Mouse (Mus musculus) midbrain, embryonic 16.5 days (tissue): Measurements from ENCODE around the gene Gm11569. TPM values are rescaled to one million over a fixed set of nuclear protein-coding genes. Genes with fewer than 3 reads are reported as not detected.
"Not testable (repeated sequence)": the region's sequence is repeated elsewhere in the genome, so short reads cannot be mapped to it uniquely, and the experiment has no call there.

ENCODE experiments used
- ATAC-seq: fragments of 200-750 bp; cut with Nextera tagmentation; 2 replicates; pipeline ENCODE4 v1.8.0; 2017; ENCODE audit warnings: moderate TSS enrichment
- H3K27ac ChIP-seq: fragments of 300-500 bp; sonication (generic); 2 replicates; pipeline ENCODE4 v1.5.1; 2014; ENCODE audit warnings: mild to moderate bottlenecking, low read length, mixed read lengths
- H3K27me3 ChIP-seq: fragments of 300-500 bp; sonication (generic); 2 replicates; pipeline ENCODE4 v1.6.1; 2014; ENCODE audit warnings: low read depth, low read length, mixed read lengths; ENCODE audit not compliant: control insufficient read depth, insufficient read depth
- H3K36me3 ChIP-seq: fragments of 300-500 bp; sonication (generic); 2 replicates; pipeline ENCODE4 v1.6.1; 2014; ENCODE audit warnings: mild to moderate bottlenecking, low read length, moderate library complexity, mixed read lengths; ENCODE audit not compliant: control insufficient read depth, insufficient read depth
- H3K4me1 ChIP-seq: fragments of 300-500 bp; sonication (generic); 2 replicates; pipeline ENCODE4 v1.6.1; 2014; ENCODE audit warnings: mild to moderate bottlenecking, low read length, mixed read lengths; ENCODE audit not compliant: control insufficient read depth, insufficient read depth
- H3K4me2 ChIP-seq: fragments of 300-500 bp; sonication (generic); 2 replicates; pipeline ENCODE4 v1.6.1; 2014; ENCODE audit warnings: mild to moderate bottlenecking, low read length, mixed read lengths
- H3K4me3 ChIP-seq: fragments of 300-500 bp; sonication (generic); 2 replicates; pipeline ENCODE4 v1.5.1; 2014; ENCODE audit warnings: low read depth, mild to moderate bottlenecking, low read length, moderate library complexity, mixed read lengths
- H3K9ac ChIP-seq: fragments of 300-500 bp; sonication (generic); 2 replicates; pipeline ENCODE4 v1.6.1; 2014; ENCODE audit warnings: low read depth, low read length, mixed read lengths
- H3K9me3 ChIP-seq: fragments of 300-500 bp; sonication (generic); replicated peaks from 2 replicates; pipeline ENCODE4 v1.6.1; 2014; ENCODE audit warnings: mild to moderate bottlenecking, low read length, mixed read lengths; ENCODE audit not compliant: control insufficient read depth, poor library complexity, severe bottlenecking
- WGBS: fragments of 180-500 bp; shearing (Covaris S2); extraction: QIAGEN DNeasy Blood & Tissue Kit; methylation state at CpG from one replicate; pipeline ENCODE4 v1.1.7; 2014; 5-methylcytosine and 5-hydroxymethylcytosine counted together
- polyA plus RNA-seq: library from polyadenylated mRNA; unstranded; fragments of >200 nt; fragmentation: Nextera tagmentation; extraction: Ambion mirVana; gene quantifications from 2 replicates; pipeline ENCODE4 v1.2.1, GENCODE M21; 2015

Gm11569 gene
- polyA plus RNA-seq, 1 experiment from 2014 or later, result not detected

DNA sequence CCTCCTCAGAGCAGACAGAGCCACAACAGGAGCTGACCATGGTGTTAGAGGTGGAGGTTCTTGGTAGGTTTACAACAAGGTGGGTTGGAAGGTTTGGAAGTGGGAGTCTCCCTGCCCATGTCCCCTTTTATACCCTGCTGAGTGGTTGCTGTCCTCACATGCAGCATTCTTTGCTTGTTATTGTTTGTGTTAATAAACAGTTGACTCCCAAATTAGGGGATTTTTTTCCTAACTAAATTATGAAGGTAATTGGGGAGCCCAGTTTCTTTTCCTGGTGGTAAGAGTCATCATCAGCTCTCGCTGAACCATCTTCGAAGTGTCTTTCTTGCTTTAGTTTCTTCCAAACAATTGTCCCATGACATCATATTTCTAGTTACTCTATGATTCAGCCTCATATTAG, 18.1 kb downstream of the Gm11569 start, which contains the start of gene Krtap4-8:
Gene Krtap4-8 (minus strand): TSS at position 101 of the 400 bp plus-strand sequence.
- H3K4me2 ChIP-seq, result no peak within 1 kb of the TSS
- WGBS, result 98% methylated on average over 2 of the region's 2 CpGs
- H3K9me3 ChIP-seq, result no peaks in the 10 kb centered on the region
- no peaks in the 10 kb centered on the region for H3K27me3 ChIP-seq
- H3K27ac ChIP-seq, result no peak within 1 kb of the TSS
- H3K36me3 ChIP-seq, result no peaks in the 10 kb centered on the region
- ATAC-seq, result no peak
- no peak within 1 kb of the TSS for H3K9ac ChIP-seq
- no peaks in the 10 kb centered on the region for H3K4me1 ChIP-seq
- no peak within 1 kb of the TSS for H3K4me3 ChIP-seq

DNA sequence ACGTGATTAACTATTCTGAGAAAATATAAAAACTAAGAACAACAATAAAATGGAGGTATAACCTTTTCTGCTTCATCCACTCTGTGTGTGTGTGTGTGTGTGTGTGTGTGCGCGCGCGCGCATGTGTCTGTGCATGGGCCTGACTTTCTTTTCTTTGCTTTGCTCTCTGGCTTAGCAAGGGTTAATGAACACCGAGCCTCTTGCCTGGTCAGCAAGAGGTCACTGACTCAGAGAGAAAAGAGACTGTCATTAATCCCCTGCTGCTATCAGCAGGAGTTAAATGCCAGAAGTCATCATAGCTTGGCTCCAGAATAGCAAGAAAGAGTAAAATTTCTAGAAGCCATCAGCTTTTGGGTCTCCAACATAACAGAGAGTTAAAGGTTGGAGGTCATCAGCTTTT, 20.3 kb downstream of the Gm11569 start:
- no peak overlapping the region for H3K27ac ChIP-seq
- WGBS, result 54% methylated on average over 7 of the region's 7 CpGs
- no peaks in the 10 kb centered on the region for H3K27me3 ChIP-seq

DNA sequence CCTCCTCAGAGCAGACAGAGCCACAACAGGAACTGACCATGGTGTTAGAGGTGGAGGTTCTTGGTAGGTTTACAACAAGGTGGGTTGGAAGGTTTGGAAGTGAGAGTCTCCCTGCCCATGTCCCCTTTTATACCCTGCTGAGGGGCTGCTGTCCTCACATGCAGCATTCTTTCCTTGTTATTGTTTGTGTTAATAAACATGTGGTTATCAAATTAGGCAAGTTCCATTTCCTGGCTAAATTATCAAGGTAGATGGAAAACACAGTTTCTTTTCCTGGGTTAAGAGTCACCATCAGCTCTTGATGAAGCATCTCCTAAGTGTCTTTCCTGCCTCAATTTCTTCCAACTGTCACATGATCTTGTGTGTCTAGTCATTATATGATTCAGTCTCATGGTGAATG, 25.9 kb downstream of the Gm11569 start, which contains the start of gene Gm11595:
Gene Gm11595 (minus strand): TSS at position 101 of the 400 bp plus-strand sequence.
- not testable (repeated sequence) for H3K27ac ChIP-seq, ATAC-seq, H3K9me3 ChIP-seq, H3K4me3 ChIP-seq, H3K9ac ChIP-seq, H3K36me3 ChIP-seq, H3K4me1 ChIP-seq, H3K27me3 ChIP-seq, H3K4me2 ChIP-seq

More for the DNA sequence above, 20.3 kb downstream of the Gm11569 start:
- Histone ChIP-seq H3K36me3 (no peaks in the 10 kb centered on the region), H3K4me2 (no peak overlapping the region), H3K4me1 (no peaks in the 10 kb centered on the region), H3K4me3 (no peak overlapping the region), H3K9ac (no peak overlapping the region), H3K9me3 (no peaks in the 10 kb centered on the region)
- ATAC-seq, result no peak

DNA sequence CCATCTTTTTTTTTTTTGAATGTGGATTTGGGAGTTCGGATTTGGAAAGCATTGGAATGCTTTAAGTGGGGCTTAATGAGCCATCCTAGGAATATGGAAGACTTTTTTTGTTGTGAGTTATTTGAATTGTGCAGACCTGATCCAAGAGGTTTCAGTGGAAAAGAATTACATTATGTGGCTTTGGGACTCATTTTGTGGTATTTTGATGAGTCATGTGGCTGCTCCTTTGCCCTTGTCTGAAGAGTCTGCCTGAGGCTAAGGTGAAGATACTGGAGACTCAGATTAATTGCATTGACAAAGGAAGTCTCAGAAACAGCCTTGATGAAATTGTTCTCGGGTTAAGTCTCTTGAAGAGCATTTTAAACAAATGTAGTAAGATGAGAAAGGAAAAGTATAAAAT, 30.3 kb downstream of the Gm11569 start:
- no peaks in the 10 kb centered on the region for H3K27me3 ChIP-seq

DNA sequence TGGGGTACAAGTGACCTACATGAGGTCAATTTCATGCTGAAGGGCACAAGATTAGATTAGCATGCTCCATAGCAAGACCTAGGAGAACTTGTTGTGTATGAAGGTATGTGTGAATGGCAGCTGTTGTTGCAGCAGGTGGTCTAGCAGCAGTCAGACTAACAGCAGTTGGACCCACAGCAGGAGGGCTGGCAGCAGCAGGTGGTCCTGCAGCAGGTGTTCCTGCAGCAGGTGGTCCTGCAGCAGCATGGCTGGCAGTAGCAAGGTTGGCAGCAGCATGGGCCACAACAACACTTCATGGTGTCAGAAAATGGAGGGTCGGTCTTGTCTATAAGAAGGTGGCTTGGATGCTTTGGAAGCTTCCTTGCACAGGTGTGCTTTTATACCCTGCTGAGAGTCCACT, 39.9 kb downstream of the Gm11569 start:
- Histone ChIP-seq H3K9me3 (no peaks in the 10 kb centered on the region), H3K4me1 (no peaks in the 10 kb centered on the region), H3K9ac (no peak overlapping the region), H3K4me2 (no peak overlapping the region), H3K27ac (no peak overlapping the region), H3K4me3 (no peak overlapping the region), H3K36me3 (no peaks in the 10 kb centered on the region), H3K27me3 (no peaks in the 10 kb centered on the region)
- no peak for ATAC-seq
- WGBS, result 84% methylated on average over 1 of the region's 1 CpGs

More for the DNA sequence above, 30.3 kb downstream of the Gm11569 start:
- no peak overlapping the region for H3K4me3 ChIP-seq
- H3K36me3 ChIP-seq, result no peaks in the 10 kb centered on the region
- H3K9me3 ChIP-seq, result no peaks in the 10 kb centered on the region
- no peak for ATAC-seq
- no peak overlapping the region for H3K4me2 ChIP-seq
- H3K4me1 ChIP-seq, result no peaks in the 10 kb centered on the region
- no peak overlapping the region for H3K27ac ChIP-seq
- WGBS, result 69% methylated on average over 2 of the region's 2 CpGs
- no peak overlapping the region for H3K9ac ChIP-seq

Other genes with a start within 250 kb of the Gm11569 start
- not detected in 2 replicates for gene Krtap3-3, start 248.1 kb downstream of the Gm11569 start, polyA plus RNA-seq
- gene Krtap3-2, start 242.1 kb downstream of the Gm11569 start, polyA plus RNA-seq, result not detected in 2 replicates
- gene Gm11939, start 239.5 kb downstream of the Gm11569 start, polyA plus RNA-seq, result not detected in 2 replicates
- gene Krtap3-1, start 232.3 kb downstream of the Gm11569 start, polyA plus RNA-seq, result not detected in 2 replicates
- gene Krtap1-5, start 217.9 kb downstream of the Gm11569 start, polyA plus RNA-seq, result not detected in 2 replicates
- not detected in 2 replicates for gene Krtap1-4, start 215.3 kb downstream of the Gm11569 start, polyA plus RNA-seq
- gene Krtap1-3, start 207.6 kb downstream of the Gm11569 start, polyA plus RNA-seq, result not detected in 2 replicates
- gene Krtap9-3, start 200.8 kb downstream of the Gm11569 start, polyA plus RNA-seq, result not detected in 2 replicates
- gene Gm11938, start 195.6 kb downstream of the Gm11569 start, polyA plus RNA-seq, result not detected in 2 replicates
- gene Gm11937, start 188.7 kb downstream of the Gm11569 start, polyA plus RNA-seq, result not detected in 2 replicates
- gene Krtap2-4, start 184.1 kb downstream of the Gm11569 start, polyA plus RNA-seq, result not detected in 2 replicates
- not detected in 2 replicates for gene Gm11562, start 178.5 kb downstream of the Gm11569 start, polyA plus RNA-seq
- gene Krtap4-1, start 170.7 kb downstream of the Gm11569 start, polyA plus RNA-seq, result not detected in 2 replicates
- gene Krtap4-2, start 163.8 kb downstream of the Gm11569 start, polyA plus RNA-seq, result 0.25 TPM in 1 of 2 replicates, not detected in the other
- gene Krtap4-7, start 154.8 kb downstream of the Gm11569 start, polyA plus RNA-seq, result not detected in 2 replicates
- gene Gm11555, start 148.7 kb downstream of the Gm11569 start, polyA plus RNA-seq, result not detected in 2 replicates
- not detected in 2 replicates for gene Gm11563, start 140.0 kb downstream of the Gm11569 start, polyA plus RNA-seq
- not detected in 2 replicates for gene Krtap4-6, start 133.0 kb downstream of the Gm11569 start, polyA plus RNA-seq
- gene Gm14190, start 108.2 kb downstream of the Gm11569 start, polyA plus RNA-seq, result not detected in 2 replicates
- gene Gm14180, start 64.6 kb downstream of the Gm11569 start, polyA plus RNA-seq, result not detected in 2 replicates
- gene Gm11595, start 26.0 kb downstream of the Gm11569 start, polyA plus RNA-seq, result not detected in 2 replicates
- gene Krtap4-8, start 18.2 kb downstream of the Gm11569 start, polyA plus RNA-seq, result not detected in 2 replicates
- gene Krtap4-9, start 13.7 kb downstream of the Gm11569 start, polyA plus RNA-seq, result not detected in 2 replicates
- not detected in 2 replicates for gene Gm11596, start 5.5 kb downstream of the Gm11569 start, polyA plus RNA-seq
- gene Gm11554, start 5.5 kb upstream of the Gm11569 start, polyA plus RNA-seq, result not detected in 2 replicates
- not detected in 2 replicates for gene Krtap4-13, start 11.0 kb upstream of the Gm11569 start, polyA plus RNA-seq
- not detected in 2 replicates for gene Gm11564, start 16.7 kb upstream of the Gm11569 start, polyA plus RNA-seq
- gene 2300003K06Rik, start 39.1 kb upstream of the Gm11569 start, polyA plus RNA-seq, result not detected in 2 replicates
- gene Krtap4-16, start 52.7 kb upstream of the Gm11569 start, polyA plus RNA-seq, result not detected in 2 replicates
- gene Gm11568, start 59.0 kb upstream of the Gm11569 start, polyA plus RNA-seq, result not detected in 2 replicates
- not detected in 2 replicates for gene Gm11559, start 65.5 kb upstream of the Gm11569 start, polyA plus RNA-seq
- gene Krtap9-1, start 74.5 kb upstream of the Gm11569 start, polyA plus RNA-seq, result not detected in 2 replicates
- not detected in 2 replicates for gene Gm11567, start 80.3 kb upstream of the Gm11569 start, polyA plus RNA-seq
- gene Krtap31-1, start 109.0 kb upstream of the Gm11569 start, polyA plus RNA-seq, result not detected in 2 replicates
- gene Gm11565, start 115.8 kb upstream of the Gm11569 start, polyA plus RNA-seq, result not detected in 2 replicates
- gene Krtap31-2, start 137.4 kb upstream of the Gm11569 start, polyA plus RNA-seq, result not detected in 2 replicates
- not detected in 2 replicates for gene Krtap9-5, start 149.5 kb upstream of the Gm11569 start, polyA plus RNA-seq
- not detected in 2 replicates for gene Krtap29-1, start 180.1 kb upstream of the Gm11569 start, polyA plus RNA-seq
- gene Krtap16-1, start 187.7 kb upstream of the Gm11569 start, polyA plus RNA-seq, result 0.17 TPM in 1 of 2 replicates, not detected in the other
- gene Krtap17-1, start 195.1 kb upstream of the Gm11569 start, polyA plus RNA-seq, result 0.84 and 1.4 TPM in 2 replicates
- not detected in 2 replicates for gene Krt33a, start 217.3 kb upstream of the Gm11569 start, polyA plus RNA-seq
- 0.11 TPM in 1 of 2 replicates, not detected in the other for gene Krt33b, start 230.9 kb upstream of the Gm11569 start, polyA plus RNA-seq
- gene Krt34, start 242.6 kb upstream of the Gm11569 start, polyA plus RNA-seq, result not detected in 2 replicates